Mouse (Mus musculus) gastrocnemius, postnatal 4 days (tissue): ENCODE results near the gene Vmn2r3. TPM values are rescaled to one million over a fixed set of nuclear protein-coding genes. Genes with fewer than 3 reads are reported as not detected.
"Not testable (repeated sequence)": the region's sequence is repeated elsewhere in the genome, so short reads cannot be mapped to it uniquely, and the experiment has no call there.

Experiments used
- DNase-seq, 2 experiments: peaks; one replicate each; pipeline ENCODE4 v3.0.0; 2021 to 2022; ENCODE audit warnings: low spot score in 2 of 2, mixed read lengths in 2 of 2
- long read RNA-seq, 2 experiments: library from polyadenylated mRNA; stranded (forward); transcript quantifications; one replicate each; pipeline ENCODE4 v2.0.0; 2021
- total RNA-seq, 2 experiments: library from RNA; stranded (reverse); gene quantifications; 2 replicates each; pipeline ENCODE4 v1.2.3; 2021

Vmn2r3 gene
- total RNA-seq, result not detected
- long read RNA-seq, experiment 1, result 0 reads
- long read RNA-seq, experiment 2, result 0 reads

GRCm38 (mm10) chr3:64289609-64290008, at the start of gene Vmn2r3:
Gene Vmn2r3 (minus strand): TSS chr3:64289709.
- DNase-seq, result no peak

GRCm38 (mm10) chr3:64332548-64332947, 43.0 kb upstream of the Vmn2r3 start:
- no peak for DNase-seq

- DNase-seq, result no peak
These were observed 32.3 kb upstream of the Vmn2r3 start for GRCm38 (mm10) chr3:64321824-64322223.

GRCm38 (mm10) chr3:64306799-64307198, 17.3 kb upstream of the Vmn2r3 start:
- DNase-seq, result no peak

- no peak for DNase-seq
These were observed 23.8 kb downstream of the Vmn2r3 start for GRCm38 (mm10) chr3:64265762-64266112.

- DNase-seq, result not testable (repeated sequence)
These were observed 24.3 kb downstream of the Vmn2r3 start for GRCm38 (mm10) chr3:64265056-64265761.

- no peak for DNase-seq
These were observed 29.9 kb downstream of the Vmn2r3 start for GRCm38 (mm10) chr3:64259582-64259981.

- no peak for DNase-seq
These were observed 37.9 kb downstream of the Vmn2r3 start for GRCm38 (mm10) chr3:64251646-64252045.

GRCm38 (mm10) chr3:64250461-64250860, 39.0 kb downstream of the Vmn2r3 start:
- not testable (repeated sequence) for DNase-seq

GRCm38 (mm10) chr3:64235459-64235858, 54.0 kb downstream of the Vmn2r3 start:
- not testable (repeated sequence) for DNase-seq

GRCm38 (mm10) chr3:64233655-64234054, 55.9 kb downstream of the Vmn2r3 start:
- DNase-seq, result not testable (repeated sequence)

- no peak for DNase-seq
These were observed 62.3 kb downstream of the Vmn2r3 start for GRCm38 (mm10) chr3:64227243-64227642.

Other genes with a start within 250 kb of the Vmn2r3 start
- gene Vmn2r1, start 208.2 kb downstream of the Vmn2r3 start, total RNA-seq, result under 1 TPM; 0.26 to 0.42 TPM
- not detected for gene Vmn2r2, start 147.8 kb downstream of the Vmn2r3 start, total RNA-seq
- gene Vmn2r4, start 125.7 kb upstream of the Vmn2r3 start, total RNA-seq, result not detected
- gene Vmn2r5, start 220.1 kb upstream of the Vmn2r3 start, total RNA-seq, result not detected